Mouse (Mus musculus) naive thymus-derived CD4-positive, alpha-beta T cell, adult 2 months (primary cell): ENCODE results near the gene Crygn.
"Not testable (repeated sequence)": the region's sequence is repeated elsewhere in the genome, so short reads cannot be mapped to it uniquely, and the experiment has no call there.

Source experiments
- DNase-seq: peaks from one replicate; pipeline ENCODE4 v3.0.0-alpha.2; 2011; ENCODE audit warnings: low read depth

Gene Crygn

DNA sequence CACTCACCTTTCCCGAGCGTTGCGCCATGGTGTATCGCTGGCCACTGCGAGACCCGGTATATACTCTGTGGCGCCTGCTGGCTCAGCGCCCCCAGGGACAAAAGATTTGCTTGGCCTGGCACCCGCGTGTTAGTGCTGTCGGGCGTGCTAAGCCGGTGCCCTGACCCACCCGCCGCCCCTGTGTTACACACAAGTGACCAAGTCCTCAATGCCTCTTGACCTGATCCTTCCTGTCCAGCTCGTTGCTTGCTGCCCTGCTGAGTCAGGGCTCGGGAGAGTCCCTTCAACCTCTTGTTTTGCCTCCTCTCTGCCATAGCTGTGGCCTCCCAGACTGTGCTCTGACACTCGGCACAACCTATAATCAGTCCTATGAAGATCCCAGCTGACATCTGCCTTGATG is at the start of gene Crygn:
TSS of gene Crygn (minus strand) at position 193 of the 400 bp plus-strand sequence.
- DNase-seq: no peak

DNA sequence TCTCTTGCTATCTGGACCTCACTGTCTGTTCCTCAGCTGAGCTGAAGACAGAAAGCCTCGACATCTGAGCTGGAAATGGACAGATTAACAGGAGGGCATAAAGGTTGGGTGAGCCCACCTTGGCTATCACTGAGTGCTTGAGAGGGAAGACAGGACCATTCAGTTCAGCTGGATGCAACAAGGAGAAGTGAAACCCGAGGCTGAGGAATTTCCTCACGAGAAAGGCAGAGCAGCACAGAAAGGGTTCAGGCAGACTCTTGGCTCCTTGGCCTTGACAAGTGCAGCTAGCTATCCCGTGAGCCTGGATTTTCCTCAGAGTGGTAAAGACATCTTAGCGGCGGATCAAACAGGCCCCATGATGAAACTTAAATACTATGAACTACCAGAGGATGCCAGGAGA is 47.4 kb upstream of the Crygn start:
- DNase-seq: no peak

DNA sequence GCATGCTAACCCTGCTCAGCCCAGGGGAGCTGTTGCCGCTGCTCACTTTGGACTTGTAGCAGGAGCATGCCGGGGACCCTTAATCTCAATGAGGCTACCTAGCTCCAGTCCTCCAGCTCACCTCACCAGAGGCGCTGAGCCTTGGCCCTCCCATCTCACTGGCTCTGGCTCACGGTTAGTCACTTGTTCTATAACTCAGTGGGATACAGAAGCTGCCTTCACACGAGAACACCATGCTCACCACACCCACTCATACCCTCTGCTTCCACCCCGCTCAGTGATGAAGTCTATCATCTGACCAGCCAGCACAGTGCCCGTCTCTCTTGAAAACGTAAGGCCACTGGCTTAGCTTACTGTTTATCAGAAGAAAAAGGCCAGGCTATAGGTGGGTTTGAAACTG is 46.9 kb upstream of the Crygn start:
- DNase-seq: no peak

DNA sequence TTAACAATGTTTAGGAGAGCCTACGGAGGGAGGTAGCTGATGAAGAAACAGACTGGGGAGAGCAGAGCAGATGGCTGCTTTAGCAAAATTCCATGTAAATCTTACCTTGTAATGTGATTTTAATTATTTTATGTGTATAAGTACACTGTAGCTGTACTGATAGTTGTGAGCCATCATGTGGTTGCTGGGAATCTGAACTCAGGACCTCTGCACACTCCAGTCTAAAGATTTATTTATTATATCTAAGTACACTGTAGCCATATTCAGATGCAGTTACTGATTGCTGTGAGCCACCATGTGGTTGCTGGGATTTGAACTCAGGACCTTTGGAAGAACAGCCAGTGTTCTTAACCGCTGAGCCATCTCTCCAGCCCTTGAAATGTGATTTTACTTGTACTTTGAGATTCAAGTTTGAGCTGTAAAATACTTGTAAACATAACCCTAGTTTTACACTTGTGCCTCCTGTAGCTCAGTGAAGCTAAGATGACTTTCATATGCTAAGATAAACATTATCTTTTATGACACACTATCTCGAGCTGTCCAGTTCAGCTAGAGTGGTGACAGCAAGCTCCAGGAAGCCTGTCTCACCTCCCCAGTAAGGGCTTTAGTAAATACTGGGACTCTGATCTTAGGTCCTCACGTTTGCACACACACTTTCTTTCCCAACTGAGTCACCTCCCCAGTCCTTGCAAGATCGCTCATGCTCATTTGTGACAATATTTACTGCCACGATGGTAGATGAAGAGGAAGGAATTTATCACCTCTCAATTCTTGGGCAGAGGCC is 44.2 kb upstream of the Crygn start:
- no peak for DNase-seq

DNA sequence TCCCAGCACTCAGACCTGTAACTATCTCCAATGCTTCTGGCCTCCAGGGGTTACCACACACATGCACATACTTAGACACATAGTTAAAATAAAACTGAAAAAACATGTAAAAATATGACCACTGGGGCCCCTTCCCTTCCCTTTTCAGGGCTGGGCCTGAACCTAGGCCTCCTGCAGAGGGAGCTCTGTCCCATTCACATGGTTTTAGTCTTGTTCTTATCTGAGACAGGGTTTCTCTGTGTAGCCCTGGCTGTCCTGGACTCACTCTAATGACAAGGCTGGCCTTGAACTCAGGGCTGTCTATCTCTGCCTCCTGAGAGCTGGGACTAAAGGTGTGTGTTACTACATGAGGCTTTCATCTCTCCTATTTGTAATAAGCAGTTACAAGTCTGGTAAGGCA is 42.6 kb upstream of the Crygn start:
- DNase-seq: peak; percentile 37

DNA sequence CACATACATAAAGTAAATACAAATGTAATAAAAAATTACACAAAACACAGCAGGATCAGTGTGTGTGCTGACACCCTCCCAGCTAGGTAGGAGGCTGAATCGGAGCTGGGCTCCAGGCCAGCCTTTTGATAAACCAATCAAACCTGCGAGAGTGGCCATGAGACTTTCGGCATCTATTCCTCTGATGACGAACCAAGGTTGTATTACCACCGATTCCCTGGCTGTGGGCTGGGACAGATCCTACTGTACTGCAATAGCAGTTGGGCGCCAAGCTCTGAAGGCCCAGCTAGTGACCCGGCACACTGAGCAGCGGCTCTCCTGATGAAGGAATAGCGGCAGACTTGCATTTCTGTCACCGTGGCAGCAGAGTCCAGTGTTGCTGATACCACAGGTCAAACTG is 40.8 kb upstream of the Crygn start:
- no peak for DNase-seq

DNA sequence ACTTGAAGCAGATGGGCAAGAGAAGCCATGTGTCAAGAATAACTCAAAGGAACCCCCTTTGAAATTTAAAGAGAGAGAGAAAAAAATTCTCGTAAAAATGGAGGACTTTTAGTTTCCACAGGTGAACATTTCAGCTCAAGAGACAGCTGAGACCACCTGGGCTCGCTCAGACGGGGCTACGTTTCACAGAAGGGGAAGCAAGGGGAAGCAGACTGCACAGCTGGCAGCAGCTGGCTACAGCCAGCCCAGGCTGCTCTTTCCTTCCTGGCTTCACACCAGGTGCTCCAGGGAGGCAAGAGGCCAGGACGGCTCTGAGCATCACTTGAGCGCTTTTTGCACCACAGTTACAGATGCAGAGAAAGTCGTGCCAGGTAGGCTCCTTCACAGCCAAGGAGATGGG is 40.0 kb upstream of the Crygn start:
- DNase-seq: no peak

DNA sequence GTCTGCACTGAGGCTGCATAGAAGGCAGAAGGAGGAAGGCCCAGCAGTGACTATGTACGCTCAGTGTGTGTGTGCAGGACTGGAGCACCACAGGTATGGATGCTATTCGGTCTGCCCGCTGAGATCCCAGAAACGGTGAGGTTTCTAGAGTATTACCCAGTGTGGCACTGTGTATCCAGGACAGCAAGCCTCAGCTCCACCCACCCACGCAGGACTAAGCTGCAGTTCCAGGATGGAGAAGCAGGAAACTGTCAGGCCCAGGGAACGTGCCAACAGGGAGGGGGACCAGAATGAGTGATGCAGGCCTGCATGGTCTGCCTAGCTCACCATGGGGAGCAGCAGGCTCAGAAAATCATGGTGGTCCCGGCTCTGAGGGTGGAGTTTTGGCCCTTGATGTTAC is 35.2 kb upstream of the Crygn start:
- DNase-seq: no peak

DNA sequence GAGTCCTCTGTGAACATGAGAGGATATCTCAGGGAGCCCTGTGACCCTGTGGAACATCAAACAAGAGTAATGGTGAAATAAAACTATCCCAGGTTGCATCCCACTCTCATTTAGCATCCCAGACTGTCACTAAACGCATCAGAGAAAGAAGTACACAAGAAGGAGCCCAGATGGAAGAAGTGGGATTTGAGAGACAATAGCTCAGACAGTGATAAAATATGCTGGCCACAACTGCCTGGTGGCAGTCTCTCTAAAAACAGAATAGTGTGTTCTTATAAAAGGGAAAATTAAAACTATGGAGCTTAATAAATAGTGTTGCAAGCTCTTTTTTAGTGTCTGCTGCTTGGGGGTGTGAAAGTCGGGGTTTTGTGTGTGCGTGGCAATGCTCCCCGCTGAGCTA is 25.1 kb upstream of the Crygn start:
- DNase-seq: no peak

DNA sequence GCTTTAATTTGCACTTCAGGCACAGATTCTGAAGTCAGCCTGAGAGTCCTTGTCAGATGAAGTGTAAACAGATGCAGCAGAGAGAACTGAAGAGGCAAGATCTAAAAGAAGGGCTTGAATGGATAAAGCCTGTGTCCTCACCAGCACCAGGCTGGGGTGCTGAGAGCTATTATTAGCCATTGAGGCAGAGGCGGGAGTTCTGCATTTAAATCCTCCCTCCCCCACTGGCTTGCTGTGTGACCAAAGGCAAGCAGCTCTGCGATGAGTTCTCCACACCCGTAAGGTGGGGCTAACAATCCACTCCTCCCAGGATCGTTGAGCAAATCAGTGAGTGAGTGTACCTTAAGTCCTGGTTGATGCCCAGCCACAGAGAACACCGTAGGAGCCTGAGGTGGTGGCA is 23.2 kb upstream of the Crygn start:
- no peak for DNase-seq

DNA sequence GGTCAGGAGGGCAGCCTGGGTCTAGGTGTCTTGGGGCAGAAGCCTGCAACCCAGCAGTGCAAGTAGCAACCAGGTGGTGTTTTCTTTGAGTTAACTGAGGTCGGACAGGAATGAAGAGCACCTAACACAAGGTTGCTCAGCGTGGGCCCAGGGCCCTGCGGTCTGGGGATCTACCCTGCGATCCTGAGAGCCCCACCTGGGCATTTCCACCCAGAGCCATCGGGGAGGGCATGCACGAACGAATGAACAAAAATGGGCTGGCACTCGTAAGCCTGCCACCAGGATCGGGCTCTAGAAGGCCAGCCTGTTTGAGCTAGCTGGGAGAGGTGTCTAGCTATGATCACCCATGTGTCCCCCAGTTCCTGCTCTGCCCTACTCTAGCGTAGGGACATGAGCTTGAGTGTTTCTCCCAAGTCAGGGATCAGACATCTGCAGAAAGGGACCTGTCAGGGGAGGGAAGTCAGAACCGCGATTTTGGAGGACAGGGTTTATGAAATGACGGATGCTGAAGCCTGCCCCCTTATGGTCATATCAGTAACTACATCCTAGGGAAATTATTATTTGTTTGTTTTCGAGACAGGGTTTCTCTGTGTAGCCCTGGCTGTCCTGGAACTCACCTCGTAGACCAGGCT is 22.2 kb upstream of the Crygn start:
- peak; percentile 80 for DNase-seq

DNA sequence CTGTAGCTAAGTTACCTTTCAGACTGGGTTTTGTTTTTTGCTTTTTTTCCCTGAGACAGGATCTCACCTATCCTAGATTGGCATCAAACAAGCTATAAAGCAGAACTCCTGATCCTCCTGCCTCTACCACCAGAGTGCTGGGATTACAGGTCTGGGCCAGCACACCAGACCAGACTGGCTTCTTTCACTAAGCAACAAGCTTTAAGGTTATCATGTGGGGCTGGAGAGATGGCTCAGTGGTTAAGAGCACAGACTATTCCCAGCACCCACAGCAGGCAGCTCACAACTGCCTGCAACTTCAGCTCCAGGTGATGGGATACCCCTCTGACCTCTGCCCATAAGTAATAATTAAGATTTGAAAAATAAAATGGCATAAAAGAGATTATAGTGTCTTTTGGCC is 21.5 kb upstream of the Crygn start:
- DNase-seq: no peak

DNA sequence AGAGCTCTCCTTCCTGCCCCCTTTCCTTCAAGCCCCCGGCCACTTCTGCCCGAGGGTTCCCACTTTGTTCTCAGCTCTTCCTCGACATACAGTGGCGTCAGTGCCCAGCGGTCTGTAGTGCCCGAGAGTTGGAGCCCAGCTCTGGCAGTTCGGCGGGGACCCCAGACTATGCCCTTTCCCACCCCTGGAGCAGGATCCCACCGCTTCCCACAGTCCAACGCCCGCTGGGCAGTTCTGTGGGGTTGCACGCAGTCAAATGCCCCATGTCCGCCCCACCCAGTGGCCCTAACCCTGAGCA is 21.0 kb upstream of the Crygn start:
- no peak for DNase-seq

DNA sequence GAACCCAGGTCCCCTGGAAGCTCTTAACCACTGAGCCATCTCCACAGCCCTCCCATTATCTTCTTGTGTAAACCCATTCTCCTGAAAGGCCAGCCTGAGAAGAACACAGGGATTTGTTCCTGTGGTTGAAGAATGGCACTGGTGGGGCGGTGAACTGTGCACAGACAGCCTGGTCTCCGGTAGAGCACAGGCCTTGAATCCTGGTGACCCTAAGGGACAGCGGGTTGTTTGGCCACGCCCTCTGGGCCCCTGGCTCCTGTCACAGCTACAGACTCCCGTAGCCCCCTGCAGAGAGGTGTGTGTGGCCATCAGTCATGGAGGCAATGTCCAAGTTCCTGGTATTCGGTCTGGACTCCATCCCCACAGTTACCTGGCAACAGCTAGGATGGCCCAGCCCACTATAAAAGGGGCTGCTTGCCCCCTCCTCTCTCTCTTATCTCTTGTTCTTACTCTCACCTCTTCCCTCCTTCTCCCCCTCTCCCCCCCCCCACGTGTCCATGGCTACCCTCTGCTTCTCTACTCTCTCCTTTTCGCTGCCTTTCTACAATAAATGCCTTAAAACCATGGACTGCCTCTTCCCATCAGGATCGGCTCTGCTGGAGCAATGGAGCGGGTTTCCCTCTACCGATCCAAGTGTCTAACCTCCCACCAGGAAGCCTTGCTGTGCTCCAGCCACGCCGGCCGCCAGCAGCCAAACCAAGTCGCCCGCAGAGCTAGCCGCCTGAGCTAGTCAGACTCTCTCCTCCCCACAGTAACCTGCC is 20.5 kb upstream of the Crygn start:
- DNase-seq: no peak

DNA sequence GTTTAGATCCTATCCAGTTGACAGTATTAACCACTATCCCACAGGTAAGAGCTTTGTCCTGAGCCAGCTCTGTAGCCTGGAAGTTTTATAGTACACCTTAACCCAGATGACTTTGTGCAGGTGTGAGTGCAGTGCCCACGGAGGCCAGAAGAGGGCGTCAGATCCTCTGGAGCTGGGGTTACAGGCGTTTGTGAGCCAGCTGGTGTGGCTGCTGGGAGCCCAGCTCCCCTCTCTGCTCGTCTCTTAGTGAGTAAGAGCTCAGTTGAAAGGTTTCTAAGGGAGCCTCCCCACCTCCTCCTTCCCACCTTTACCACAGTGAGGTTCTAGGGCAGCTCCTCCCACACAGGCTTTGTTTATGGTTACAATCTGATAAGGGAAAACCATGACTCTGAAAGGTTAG is 18.9 kb upstream of the Crygn start:
- peak; percentile 66 for DNase-seq

DNA sequence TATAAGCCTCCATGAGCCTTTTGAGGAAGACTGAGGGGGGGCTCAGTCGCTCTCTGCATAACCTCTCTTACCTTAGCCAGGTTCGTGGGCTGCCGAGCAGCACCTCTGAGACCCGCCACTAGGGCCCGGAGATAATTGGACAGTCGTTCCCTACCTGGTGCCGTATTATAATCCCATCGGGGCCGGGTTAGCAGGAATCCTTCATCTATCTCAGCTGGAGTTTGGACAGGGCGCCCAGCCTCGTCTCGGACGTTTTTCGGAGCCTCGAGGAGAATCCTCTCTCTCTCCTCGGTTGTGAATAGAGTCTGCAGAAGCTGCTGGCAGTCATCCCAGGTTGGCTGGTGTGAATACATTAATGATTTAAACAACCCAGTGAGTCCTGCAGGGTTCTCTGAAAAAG is 16.7 kb upstream of the Crygn start:
- not testable (repeated sequence) for DNase-seq

DNA sequence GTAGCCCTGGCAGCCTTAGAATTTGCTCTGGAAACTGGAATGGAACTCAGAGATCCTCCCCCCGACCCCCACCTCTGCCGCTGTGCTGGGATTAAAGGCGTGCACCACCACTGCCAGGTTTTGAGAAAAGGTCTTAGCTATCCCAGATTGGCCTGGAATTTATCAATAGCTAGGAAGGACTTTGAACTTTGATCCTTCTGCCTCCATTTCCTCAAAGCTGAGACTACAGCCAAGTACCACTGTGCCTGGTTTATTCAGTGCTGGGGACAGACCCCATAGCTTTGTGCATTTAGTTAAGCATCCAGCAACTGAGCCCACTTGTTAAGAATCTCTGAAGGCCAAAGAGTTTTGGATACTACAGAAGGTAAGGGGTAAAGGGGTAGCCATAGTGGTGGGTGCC is 877 bp downstream of the Crygn start:
- no peak for DNase-seq

DNA sequence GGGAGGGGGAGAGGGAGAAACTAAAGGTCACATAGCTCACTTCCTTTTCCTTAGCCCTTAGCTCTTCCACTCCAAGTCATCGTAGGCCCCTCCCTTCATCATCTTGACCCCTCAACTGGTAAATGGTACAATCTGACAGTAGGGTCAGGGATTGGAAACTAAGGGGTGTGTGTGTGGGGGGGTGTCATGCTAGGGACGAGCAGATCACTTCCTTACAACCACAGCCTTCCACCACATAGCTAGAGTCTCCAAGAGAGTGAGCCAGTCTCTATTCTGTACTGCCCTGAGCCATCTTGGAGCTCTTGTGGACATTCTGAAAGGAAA is 5.7 kb downstream of the Crygn start:
- DNase-seq: no peak

DNA sequence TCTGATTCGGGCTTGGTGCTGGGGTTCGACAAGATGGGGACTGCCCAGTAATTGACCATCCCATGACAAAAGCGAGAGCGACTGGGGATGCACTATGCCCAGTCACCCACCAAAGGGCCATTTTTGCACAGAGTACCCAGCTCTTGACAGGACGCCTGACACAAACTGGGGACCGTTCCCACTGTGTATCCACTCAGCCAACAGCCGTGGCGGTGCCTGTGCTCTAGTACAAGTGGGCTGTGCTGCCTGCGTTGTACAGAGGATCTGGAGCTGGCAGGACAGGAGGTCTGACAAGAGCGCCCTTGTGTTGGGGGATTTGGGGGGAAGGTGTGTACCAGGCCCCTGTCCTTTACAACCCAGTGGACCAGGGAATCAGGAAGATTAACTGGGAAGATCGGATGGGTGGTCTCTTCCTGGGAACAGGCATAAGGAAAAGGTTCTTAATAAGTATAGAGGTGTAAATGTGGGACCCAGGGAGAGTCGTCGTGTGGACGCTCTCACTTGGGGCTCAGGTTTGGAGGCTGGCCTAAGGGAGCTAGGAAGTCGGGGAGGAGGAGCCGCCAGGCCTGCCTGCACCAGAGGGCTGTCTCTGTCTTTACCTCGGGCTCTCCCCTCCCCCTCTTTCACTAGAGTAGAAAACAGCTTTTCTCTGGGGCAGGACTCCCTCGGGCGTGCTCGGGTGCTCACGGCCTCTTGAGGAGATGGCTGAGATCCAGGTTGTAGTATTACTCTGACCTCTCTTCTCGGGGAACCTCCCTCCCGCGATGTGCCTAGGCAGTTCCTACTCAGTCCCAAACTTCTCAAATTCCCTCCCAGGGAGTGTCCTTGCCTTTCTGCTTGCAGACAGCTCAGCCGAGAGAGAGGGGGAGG is 6.3 kb downstream of the Crygn start:
- peak; percentile 82 for DNase-seq

DNA sequence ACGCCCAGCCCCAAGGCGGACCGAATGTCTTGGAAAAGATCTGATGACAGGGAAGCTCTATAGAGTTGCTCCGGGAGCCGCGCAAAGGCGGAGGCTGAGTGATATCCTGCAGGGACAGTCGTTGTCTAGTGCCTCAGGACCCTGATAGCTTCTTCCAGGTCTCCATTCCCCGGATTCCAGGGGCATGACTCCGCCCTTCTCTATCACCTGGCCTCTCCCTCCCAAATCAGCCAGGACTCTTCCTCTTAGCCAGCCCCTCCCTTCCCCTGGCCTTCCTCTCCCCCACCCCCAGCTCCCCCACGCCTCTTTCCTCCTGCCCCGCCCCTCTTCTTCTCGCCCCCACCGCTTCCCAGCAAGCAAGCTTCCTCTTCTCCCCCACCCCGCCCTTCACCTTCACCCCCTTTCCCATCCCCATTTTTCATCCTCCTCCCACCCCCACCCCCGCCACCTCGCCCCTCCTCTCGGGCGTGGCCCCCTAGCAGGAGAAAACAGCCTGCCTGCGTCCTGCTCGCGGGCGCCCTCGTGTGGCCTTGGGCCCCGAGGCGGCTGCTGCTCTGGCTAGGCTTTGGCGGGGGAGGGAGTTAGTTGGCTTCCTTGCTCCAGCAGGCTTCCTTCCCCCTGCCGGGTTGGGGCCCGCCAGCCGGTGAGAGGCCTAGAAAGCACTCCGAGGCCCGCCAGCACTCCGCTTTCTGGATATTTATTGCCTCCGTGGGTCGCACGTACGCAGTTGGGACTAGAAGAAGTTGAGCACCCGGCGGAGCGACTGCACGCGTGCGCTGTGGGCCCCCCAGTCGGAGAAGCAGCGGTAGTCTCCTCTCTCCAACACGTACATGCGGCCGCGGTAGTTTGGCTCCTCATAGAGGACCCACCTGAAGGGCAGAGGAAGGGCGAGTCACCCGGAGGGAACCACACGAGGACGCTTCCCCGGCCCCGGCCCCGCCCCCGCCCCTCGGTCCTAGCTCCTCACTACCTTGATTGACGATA is 7.2 kb downstream of the Crygn start:
- DNase-seq: peak; percentile 96

DNA sequence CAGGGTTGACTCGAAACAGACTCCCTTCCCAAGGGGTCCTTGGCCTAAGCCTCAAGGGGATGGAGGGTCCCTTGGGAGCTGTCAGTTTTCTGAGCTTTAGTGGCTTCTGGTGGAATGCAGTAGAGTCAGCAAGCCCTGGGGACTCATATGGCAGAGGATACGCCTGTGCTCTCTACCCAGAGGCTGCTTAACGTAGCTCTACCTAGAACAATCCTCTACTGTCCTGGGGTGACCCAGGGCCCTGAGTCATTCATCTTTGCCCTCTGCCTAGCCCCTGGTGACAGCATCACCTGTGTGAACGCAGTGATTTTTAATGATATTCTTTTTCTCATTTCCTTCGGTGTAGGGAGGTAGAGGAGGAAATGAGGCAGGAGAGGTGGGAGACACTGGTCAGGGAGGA is 8.1 kb downstream of the Crygn start:
- DNase-seq: no peak
